Mouse (Mus musculus) forebrain, embryonic 13.5 days (tissue): ENCODE results near the gene Fat3. TPM values are rescaled to one million over a fixed set of nuclear protein-coding genes. Genes with fewer than 3 reads are reported as not detected.

Experiments used
- ATAC-seq: fragments of 200-750 bp; cut with Nextera tagmentation; 2 replicates; pipeline ENCODE4 v1.8.0; 2017
- H3K27ac ChIP-seq: fragments of 300-500 bp; sonication (generic); 2 replicates; pipeline ENCODE4 v1.5.1; 2015; ENCODE audit warnings: inconsistent platforms, mild to moderate bottlenecking, moderate library complexity
- H3K27me3 ChIP-seq: fragments of 300-500 bp; sonication (generic); 2 replicates; pipeline ENCODE4 v1.6.1; 2015; ENCODE audit warnings: mild to moderate bottlenecking, inconsistent platforms
- H3K36me3 ChIP-seq: fragments of 300-500 bp; sonication (generic); 2 replicates; pipeline ENCODE4 v1.6.1; 2015; ENCODE audit warnings: mild to moderate bottlenecking, inconsistent platforms; ENCODE audit not compliant: poor library complexity, severe bottlenecking
- H3K4me1 ChIP-seq: fragments of 300-500 bp; sonication (generic); 2 replicates; pipeline ENCODE4 v1.6.1; 2015; ENCODE audit warnings: inconsistent platforms
- H3K4me2 ChIP-seq: fragments of 300-500 bp; sonication (generic); 2 replicates; pipeline ENCODE4 v1.6.1; 2015; ENCODE audit warnings: inconsistent platforms, mild to moderate bottlenecking, moderate library complexity
- H3K4me3 ChIP-seq: fragments of 300-500 bp; sonication (generic); 2 replicates; pipeline ENCODE4 v1.5.1; 2015; ENCODE audit warnings: mild to moderate bottlenecking, inconsistent platforms
- H3K9ac ChIP-seq: fragments of 300-500 bp; sonication (generic); 2 replicates; pipeline ENCODE4 v1.6.1; 2015; ENCODE audit warnings: mild to moderate bottlenecking, inconsistent platforms
- H3K9me3 ChIP-seq: fragments of 300-500 bp; sonication (generic); replicated peaks from 2 replicates; pipeline ENCODE4 v1.6.1; 2016; ENCODE audit warnings: inconsistent platforms
- WGBS: fragments of 180-500 bp; shearing (Covaris S2); methylation state at CpG from one replicate; pipeline ENCODE4 v1.1.7; 2015; 5-methylcytosine and 5-hydroxymethylcytosine counted together
- polyA plus RNA-seq: library from polyadenylated mRNA; unstranded; fragments of >200 nt; fragmentation: Nextera tagmentation; extraction: Ambion mirVana; gene quantifications from 2 replicates; pipeline ENCODE4 v1.2.1, GENCODE M21; 2015

The Fat3 gene
- polyA plus RNA-seq, 1 experiment from 2014 or later: 10.3 TPM

DNA sequence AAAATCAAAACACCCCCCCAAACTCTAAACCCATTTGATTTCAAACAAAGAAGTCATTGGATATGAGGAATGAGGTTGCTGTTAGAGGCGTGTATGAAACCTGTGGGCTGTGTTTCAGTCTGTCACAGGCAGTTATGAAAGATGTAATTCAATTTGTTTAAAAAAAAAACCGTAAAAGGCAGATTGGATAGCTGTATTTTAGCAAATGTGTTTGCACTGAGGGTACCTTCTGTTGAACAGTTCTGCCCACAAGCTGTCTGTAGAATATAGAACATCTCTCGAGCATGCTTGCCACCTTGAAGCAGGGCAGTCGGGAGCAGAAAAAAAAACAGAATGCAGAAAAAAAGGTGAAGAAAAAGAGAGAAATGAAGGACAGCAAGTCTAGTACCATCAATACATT is 472.0 kb downstream of the Fat3 start:
- Histone ChIP-seq H3K27me3 (no peaks in the 10 kb centered on the region), H3K4me3 (no peak overlapping the region), H3K36me3 (no peaks in the 10 kb centered on the region), H3K4me1 (peaks cover 19% of the 10 kb centered on the region; the same call in 1 of the 2 replicates), H3K4me2 (no peak overlapping the region), H3K9ac (no peak overlapping the region), H3K27ac (no peak overlapping the region), H3K9me3 (no peaks in the 10 kb centered on the region)
- peak; percentile 9; the same call in 1 of the 2 replicates for ATAC-seq
- 71% methylated on average over 4 of the region's 4 CpGs for WGBS

DNA sequence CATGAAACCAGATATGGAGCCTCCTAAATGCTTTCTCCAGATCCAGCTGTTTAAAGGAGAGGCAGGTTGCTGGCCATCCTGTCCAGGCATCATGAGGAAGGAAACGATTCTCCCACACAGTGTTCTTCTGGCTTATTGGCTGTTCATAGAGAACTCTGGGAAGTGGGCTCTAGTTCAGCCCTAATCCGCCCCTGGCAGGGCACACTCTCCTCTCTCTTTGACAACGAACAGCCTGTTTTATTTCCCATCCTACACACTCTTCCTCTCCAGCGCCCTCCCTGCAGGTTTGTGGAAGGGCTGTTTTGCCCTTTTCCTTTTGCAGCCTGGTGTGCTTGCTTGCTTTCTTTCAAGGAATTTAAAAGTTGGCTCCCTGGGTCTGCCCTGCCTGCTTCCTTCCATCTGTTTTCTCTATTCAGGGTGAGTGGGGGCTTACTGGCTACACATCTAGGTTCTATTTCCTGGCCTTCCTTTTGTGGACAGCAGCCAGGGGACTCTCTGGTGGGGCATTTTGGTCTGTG is 472.6 kb downstream of the Fat3 start:
- Histone ChIP-seq H3K4me2 (no peak overlapping the region), H3K36me3 (no peaks in the 10 kb centered on the region), H3K9me3 (no peaks in the 10 kb centered on the region), H3K4me1 (peaks cover 19% of the 10 kb centered on the region; the same call in 1 of the 2 replicates), H3K4me3 (no peak overlapping the region), H3K27ac (no peak overlapping the region), H3K27me3 (no peaks in the 10 kb centered on the region), H3K9ac (no peak overlapping the region)
- ATAC-seq: no peak
- 34% methylated on average over 4 of the region's 4 CpGs for WGBS

DNA sequence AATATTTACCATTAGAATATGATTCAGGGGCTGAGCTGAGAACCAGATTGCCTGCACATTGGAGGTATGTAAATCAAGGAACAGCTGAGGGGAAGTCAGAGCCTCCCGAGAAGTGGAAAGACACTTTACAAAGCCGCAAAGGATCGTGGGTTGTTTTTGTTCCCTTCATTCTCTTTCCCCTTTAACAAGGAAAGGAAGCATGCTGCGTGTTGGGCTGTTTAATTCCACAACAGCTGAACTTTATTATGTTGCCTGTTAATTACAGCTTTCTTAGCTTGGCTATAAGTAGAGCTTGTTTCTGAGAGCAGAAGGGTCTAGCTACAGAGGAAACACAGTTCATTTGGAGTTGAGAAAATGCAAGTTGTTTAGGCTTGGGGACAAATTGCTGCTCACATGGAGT is 475.0 kb downstream of the Fat3 start:
- Histone ChIP-seq H3K4me2 (no peak overlapping the region), H3K4me3 (no peak overlapping the region), H3K9ac (no peak overlapping the region), H3K36me3 (no peaks in the 10 kb centered on the region), H3K27ac (no peak overlapping the region), H3K9me3 (no peaks in the 10 kb centered on the region), H3K27me3 (no peaks in the 10 kb centered on the region), H3K4me1 (peaks cover 19% of the 10 kb centered on the region; the same call in 1 of the 2 replicates)
- WGBS: 24% methylated on average over 4 of the region's 4 CpGs
- ATAC-seq: peak; percentile 52; the same call in 1 of the 2 replicates

DNA sequence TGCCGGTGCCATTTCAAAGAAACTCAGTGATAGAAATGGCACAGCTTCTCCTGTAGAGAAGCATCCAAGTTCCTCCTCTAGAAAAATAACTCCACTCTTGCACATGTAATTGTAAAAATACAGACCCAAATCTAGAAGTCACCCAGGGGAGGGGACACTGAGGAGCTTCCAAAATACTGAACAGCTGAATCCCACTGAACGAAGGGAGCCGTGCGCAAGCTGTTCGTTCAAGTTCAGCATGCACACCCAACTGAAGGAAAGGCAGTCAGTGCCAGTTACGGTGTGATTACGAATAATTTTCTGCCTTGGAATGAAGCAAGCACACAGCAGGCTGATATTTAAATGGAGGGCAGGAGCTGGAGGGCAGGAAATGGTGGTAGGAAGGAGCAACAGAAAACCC is 476.4 kb downstream of the Fat3 start:
- H3K27me3 ChIP-seq: no peaks in the 10 kb centered on the region
- H3K27ac ChIP-seq: no peak overlapping the region
- peaks cover 19% of the 10 kb centered on the region; the same call in 1 of the 2 replicates for H3K4me1 ChIP-seq

DNA sequence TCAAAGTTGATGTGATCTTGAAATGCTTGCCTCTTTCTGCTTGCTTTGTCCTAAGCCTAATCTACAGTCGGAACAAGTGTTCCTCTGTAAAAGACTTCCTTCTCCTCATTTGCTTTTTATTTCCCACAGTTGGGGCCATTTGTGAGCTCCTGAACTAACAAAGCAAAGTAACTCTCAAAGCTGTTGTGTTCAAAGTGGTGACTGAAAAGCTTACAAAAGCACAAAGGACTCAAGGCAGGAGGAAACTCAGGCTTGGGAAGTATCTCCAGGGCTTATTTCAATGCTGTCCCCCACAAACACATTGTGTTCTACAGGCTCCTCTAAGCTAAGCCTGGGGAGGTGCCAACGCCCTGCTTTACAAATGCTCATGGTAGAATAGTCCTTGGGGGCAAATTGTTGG is 487.0 kb downstream of the Fat3 start:
- no peak overlapping the region for H3K4me2 ChIP-seq
- peaks cover 12% of the 10 kb centered on the region for H3K4me1 ChIP-seq
- H3K36me3 ChIP-seq: no peaks in the 10 kb centered on the region
- peaks cover 2% of the 10 kb centered on the region; the same call in 1 of the 2 replicates for H3K27me3 ChIP-seq
- H3K9ac ChIP-seq: no peak overlapping the region
- ATAC-seq: peak; percentile 95
- peaks cover 2% of the 10 kb centered on the region; the same call in 1 of the 2 replicates for H3K9me3 ChIP-seq
- WGBS: 3% methylated on average over 2 of the region's 2 CpGs
- H3K27ac ChIP-seq: no peak overlapping the region
- no peak overlapping the region for H3K4me3 ChIP-seq

More for the DNA sequence above, 476.4 kb downstream of the Fat3 start:
- WGBS: 86% methylated on average over 7 of the region's 7 CpGs
- H3K9me3 ChIP-seq: no peaks in the 10 kb centered on the region
- H3K4me3 ChIP-seq: no peak overlapping the region
- no peak overlapping the region for H3K9ac ChIP-seq
- no peaks in the 10 kb centered on the region for H3K36me3 ChIP-seq
- peak; percentile 71; the same call in 1 of the 2 replicates for ATAC-seq
- H3K4me2 ChIP-seq: no peak overlapping the region

DNA sequence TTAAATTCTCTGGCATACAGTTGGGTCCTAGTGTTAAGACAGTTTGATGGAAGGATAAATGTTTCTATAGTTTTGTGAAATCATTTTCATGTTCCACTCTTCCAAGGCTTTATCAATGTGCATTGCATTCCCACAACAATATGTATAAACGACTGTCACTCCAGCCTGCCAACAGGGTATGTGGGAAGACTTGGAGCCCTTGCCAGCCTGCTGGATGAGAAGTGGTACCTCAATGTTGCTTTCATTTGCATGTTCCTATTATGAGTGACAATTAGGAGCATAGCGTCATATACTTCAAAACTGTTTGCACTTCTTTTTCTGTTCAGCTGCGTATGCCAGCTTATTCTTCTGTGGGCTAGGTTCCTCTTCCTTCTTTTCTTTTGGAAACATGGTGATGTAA is 489.7 kb downstream of the Fat3 start:
- Histone ChIP-seq H3K36me3 (peaks cover under 1% of the 10 kb centered on the region; the same call in 1 of the 2 replicates), H3K27ac (no peak overlapping the region), H3K27me3 (peaks cover 2% of the 10 kb centered on the region; the same call in 1 of the 2 replicates), H3K4me2 (no peak overlapping the region), H3K4me1 (peaks cover 12% of the 10 kb centered on the region), H3K9me3 (peaks cover 4% of the 10 kb centered on the region; the same call in 1 of the 2 replicates), H3K4me3 (no peak overlapping the region), H3K9ac (no peak overlapping the region)
- ATAC-seq: no peak; the same call in 1 of the 2 replicates
- WGBS: 86% methylated on average over 3 of the region's 3 CpGs

DNA sequence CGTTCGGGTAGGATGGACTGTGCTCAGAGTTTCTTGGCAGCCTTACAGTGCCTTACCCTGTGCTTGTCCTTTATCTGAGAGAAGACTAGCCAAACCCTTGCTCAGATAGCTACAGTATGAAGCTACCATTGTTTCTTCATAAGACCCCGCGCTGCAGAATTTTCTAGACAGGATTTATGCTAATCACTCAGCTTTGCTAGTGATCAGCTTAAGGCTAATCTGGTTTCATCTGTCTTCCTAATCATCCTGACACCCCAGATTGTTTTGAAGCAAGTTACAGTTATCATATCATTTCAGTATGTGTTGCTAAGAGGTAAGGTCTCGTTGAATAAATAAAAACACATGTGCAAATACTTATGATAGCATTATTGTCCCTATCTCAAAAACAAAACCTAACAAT is 493.6 kb downstream of the Fat3 start:
- peaks cover 4% of the 10 kb centered on the region; the same call in 1 of the 2 replicates for H3K9me3 ChIP-seq
- no peaks in the 10 kb centered on the region for H3K4me1 ChIP-seq
- H3K36me3 ChIP-seq: peaks cover 6% of the 10 kb centered on the region; the same call in 1 of the 2 replicates
- H3K4me3 ChIP-seq: no peak overlapping the region
- H3K4me2 ChIP-seq: no peak overlapping the region
- no peak for ATAC-seq
- 91% methylated on average over 5 of the region's 5 CpGs for WGBS
- no peak overlapping the region for H3K9ac ChIP-seq
- H3K27me3 ChIP-seq: peaks cover 2% of the 10 kb centered on the region; the same call in 1 of the 2 replicates
- H3K27ac ChIP-seq: no peak overlapping the region

DNA sequence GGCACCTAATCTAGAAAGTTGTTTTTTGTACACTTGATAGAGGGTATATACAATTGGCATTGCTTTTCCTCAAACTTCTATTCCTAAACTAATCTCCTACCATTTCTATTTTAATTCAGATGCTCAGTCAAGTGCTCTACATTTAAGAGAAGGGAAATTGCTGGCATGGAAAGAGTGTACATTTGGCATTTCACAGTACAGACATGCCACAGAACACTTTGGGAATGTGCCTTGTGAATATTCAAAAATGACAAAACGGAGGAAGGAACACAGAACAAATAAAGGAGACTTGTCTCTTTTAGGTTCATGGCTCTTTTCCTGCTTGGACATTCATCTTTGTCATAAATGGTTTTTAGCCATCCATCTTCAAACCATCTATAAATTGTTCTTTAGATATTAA is 498.1 kb downstream of the Fat3 start:
- H3K9ac ChIP-seq: no peak overlapping the region
- H3K9me3 ChIP-seq: no peaks in the 10 kb centered on the region
- H3K4me2 ChIP-seq: no peak overlapping the region
- no peak overlapping the region for H3K4me3 ChIP-seq
- H3K27ac ChIP-seq: no peak overlapping the region
- no peaks in the 10 kb centered on the region for H3K4me1 ChIP-seq
- 83% methylated on average over 1 of the region's 1 CpGs for WGBS
- no peaks in the 10 kb centered on the region for H3K27me3 ChIP-seq
- ATAC-seq: no peak
- peaks cover 34% of the 10 kb centered on the region for H3K36me3 ChIP-seq

DNA sequence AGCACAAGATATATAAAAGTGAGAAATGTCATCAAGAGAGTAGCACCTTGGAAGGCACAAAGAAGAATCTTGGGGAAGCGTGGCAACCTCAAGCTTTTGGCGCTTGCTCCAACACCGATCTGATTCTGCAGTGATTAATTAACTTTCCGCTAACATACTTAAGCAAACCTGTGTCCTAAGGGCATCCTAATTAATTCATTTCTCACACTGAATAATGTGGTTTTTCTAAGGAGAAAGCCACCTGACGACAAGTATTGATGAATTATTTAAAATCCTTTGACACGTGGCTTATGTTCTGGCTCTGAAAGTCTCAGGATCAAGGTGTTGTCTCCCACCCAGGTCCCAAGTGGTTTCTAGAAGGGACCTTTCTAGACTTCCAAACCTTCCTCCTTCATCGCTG is 506.3 kb downstream of the Fat3 start:
- H3K4me1 ChIP-seq: peaks cover 28% of the 10 kb centered on the region
- no peak overlapping the region for H3K27ac ChIP-seq
- 47% methylated on average over 7 of the region's 7 CpGs for WGBS
- peak; percentile 59 for ATAC-seq
- H3K9me3 ChIP-seq: no peaks in the 10 kb centered on the region; the same call in 1 of the 2 replicates
- H3K27me3 ChIP-seq: no peaks in the 10 kb centered on the region
- peaks cover 42% of the 10 kb centered on the region for H3K36me3 ChIP-seq
- no peak overlapping the region for H3K4me2 ChIP-seq
- H3K9ac ChIP-seq: no peak overlapping the region
- H3K4me3 ChIP-seq: no peak overlapping the region

DNA sequence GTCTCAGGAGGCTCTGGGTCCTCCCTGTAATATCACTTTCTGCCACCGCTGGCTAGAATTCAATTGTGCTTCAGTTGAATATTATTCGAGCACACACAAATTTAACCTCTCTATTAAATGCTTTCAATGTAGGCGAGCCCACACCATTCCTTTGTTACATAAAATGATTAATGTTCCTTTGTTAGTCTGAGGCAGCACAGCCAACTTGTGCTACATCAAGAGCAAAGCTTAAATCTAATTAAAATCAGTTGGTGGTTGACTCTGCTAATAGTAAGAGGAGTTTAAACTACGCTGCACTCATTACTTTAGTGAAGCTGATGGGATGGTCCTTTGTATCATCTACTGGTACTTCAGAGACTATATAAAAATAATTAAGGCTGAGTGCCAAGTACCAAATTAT is 506.9 kb downstream of the Fat3 start:
- Histone ChIP-seq H3K27me3 (no peaks in the 10 kb centered on the region), H3K9me3 (no peaks in the 10 kb centered on the region; the same call in 1 of the 2 replicates), H3K9ac (no peak overlapping the region), H3K4me1 (peaks cover 28% of the 10 kb centered on the region), H3K36me3 (peaks cover 36% of the 10 kb centered on the region), H3K4me3 (no peak overlapping the region), H3K4me2 (no peak overlapping the region), H3K27ac (no peak overlapping the region; the same call in 1 of the 2 replicates)
- WGBS: 39% methylated on average over 4 of the region's 4 CpGs
- 0 out of 2 replicates have a peak, but pooled peaks have one; percentile 14 for ATAC-seq

DNA sequence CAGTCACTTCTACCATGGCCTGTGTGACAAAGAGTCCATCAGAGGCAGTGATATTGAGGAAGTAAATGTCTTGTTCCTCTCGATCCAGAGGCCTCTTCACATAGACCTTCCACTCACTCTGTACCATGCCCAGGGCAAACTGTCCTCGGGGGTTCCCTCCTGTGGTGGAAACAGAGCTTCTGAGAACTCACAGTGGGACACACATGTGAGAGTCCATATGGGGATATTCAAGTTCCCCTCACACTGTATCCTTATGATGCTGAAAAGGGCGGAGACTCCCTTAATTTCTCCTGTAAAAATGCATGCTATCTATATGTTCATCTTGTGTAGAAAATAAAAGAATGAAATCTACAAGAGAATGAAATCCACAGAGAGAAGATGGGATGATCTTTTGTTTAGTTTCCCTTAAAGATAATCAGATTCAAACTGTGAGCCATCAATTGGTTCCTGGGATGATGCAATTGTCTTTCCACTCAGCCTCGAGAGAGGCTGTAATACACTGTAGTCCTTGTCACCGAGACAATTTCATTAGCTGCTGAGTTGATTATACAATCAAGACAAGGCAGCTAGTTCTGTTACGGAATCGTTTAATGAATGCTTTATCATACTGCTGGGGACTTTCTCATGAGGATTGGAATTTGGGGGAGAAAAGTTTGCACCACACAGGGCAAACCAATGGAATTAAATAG is 508.8 kb downstream of the Fat3 start:
- Histone ChIP-seq H3K9ac (no peak overlapping the region), H3K4me2 (no peak overlapping the region), H3K9me3 (no peaks in the 10 kb centered on the region; the same call in 1 of the 2 replicates), H3K4me3 (no peak overlapping the region), H3K36me3 (peaks cover 21% of the 10 kb centered on the region), H3K4me1 (peaks cover 28% of the 10 kb centered on the region), H3K27ac (no peak overlapping the region), H3K27me3 (no peaks in the 10 kb centered on the region)
- WGBS: 57% methylated on average over 7 of the region's 7 CpGs
- ATAC-seq: no peak

DNA sequence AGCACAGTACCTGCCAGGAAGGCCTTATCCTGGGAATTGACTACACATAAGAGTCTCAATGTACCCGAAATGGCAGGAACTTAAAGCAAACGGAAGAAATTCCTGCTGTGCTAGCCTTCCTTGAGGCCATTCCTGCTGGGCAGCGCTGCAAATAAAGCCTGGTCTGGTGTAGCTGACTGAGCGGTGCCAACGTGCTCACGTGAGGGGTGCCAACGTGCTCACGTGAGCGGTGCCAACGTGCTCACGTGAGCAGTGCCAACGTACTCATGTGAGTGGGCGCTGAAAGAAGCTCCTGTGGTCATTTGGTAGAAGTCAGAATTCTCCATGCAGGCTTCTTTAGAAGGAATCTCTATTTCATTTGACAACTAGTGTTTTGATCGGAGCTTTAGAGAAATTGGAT is 522.8 kb downstream of the Fat3 start:
- no peak for ATAC-seq
- Histone ChIP-seq H3K4me1 (peaks cover 15% of the 10 kb centered on the region), H3K9me3 (no peaks in the 10 kb centered on the region), H3K9ac (no peak overlapping the region), H3K36me3 (no peaks in the 10 kb centered on the region), H3K27me3 (no peaks in the 10 kb centered on the region), H3K4me2 (no peak overlapping the region), H3K4me3 (no peak overlapping the region), H3K27ac (no peak overlapping the region)
- 80% methylated on average over 14 of the region's 14 CpGs for WGBS
